Comparison of ENCODE assay signal across 27 mouse cellular contexts in the genomic region with DNA sequence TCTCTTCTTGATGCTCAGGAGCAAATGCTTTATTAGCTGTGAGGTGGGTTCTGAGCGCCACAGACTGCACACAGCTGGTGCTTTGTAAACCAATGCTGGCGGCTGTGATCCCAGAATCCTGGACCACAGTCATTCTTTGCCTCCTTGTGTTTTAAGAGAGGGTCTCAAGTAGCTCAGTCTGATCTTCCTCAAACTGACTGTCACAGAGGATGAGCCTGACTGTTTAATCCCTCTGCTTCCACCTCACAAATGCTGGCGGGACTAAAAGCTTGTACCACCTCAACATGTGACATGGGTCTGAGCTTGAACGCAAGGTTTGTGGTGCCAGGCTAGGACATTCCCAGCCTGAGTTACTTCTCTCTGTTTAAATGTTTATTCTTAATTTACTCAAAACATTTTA. TPM values are rescaled to one million over a fixed set of nuclear protein-coding genes. Genes with fewer than 3 reads are reported as not detected.
"Had no signal": no experiment of that assay in that cellular context is flagged by ENCODE, and none has a peak within 500 bp of the region (broad histone marks: within the 10 kb centered on the region; RNA-seq: fewer than 3 reads in every experiment).

No protein-coding gene starts in this region.

- H3K27me3 ChIP-seq: heart, embryonic 12.5 days; hindbrain, embryonic 12.5 days; intestine, embryonic 15.5 days; limb, embryonic 12.5 days; liver, embryonic 13.5 days had no signal

- DNase-seq: gastrocnemius, postnatal 25 days; heart, adult 2 months; heart, postnatal 10 days; heart, postnatal 4 days; kidney, adult 18-20 months; kidney, adult 8-10 months; kidney, postnatal 10 days; kidney, postnatal 4 days; liver; liver, embryonic 13.5 days had no signal

- H3K27ac ChIP-seq: heart, adult 2 months; hindbrain, embryonic 10.5 days; hindbrain, embryonic 12.5 days; hindbrain, embryonic 14.5 days; intestine, embryonic 15.5 days; layer of hippocampus, adult 2 months; left cerebral cortex, adult 2 months; limb, embryonic 10.5 days; limb, embryonic 12.5 days; liver, embryonic 13.5 days had no signal

- H3K4me3 ChIP-seq: heart, adult 2 months; heart, embryonic 12.5 days; hindbrain, embryonic 10.5 days; hindbrain, embryonic 12.5 days; intestine, embryonic 15.5 days; layer of hippocampus, adult 2 months; left cerebral cortex, adult 2 months; limb, embryonic 10.5 days; limb, embryonic 12.5 days; liver, embryonic 13.5 days had no signal

- ATAC-seq: hindbrain, embryonic 16.5 days; inflammation-experienced regulatory T-cells, adult 6 months; intestine, embryonic 15.5 days; intestine, postnatal 0 days had no signal

- H3K9ac ChIP-seq: heart, embryonic 12.5 days; hindbrain, embryonic 12.5 days; hindbrain, embryonic 14.5 days; intestine, embryonic 15.5 days; limb, embryonic 12.5 days; liver, embryonic 13.5 days had no signal

- H3K4me2 ChIP-seq: heart, embryonic 12.5 days; hindbrain, embryonic 12.5 days; hindbrain, embryonic 14.5 days; intestine, embryonic 15.5 days; limb, embryonic 12.5 days; liver, embryonic 11.5 days; liver, embryonic 13.5 days had no signal

- H3K9me3 ChIP-seq: intestine, embryonic 15.5 days; limb, embryonic 10.5 days had no signal

- H3K36me3 ChIP-seq: heart, embryonic 12.5 days; hindbrain, embryonic 10.5 days; hindbrain, embryonic 12.5 days; intestine, embryonic 15.5 days; limb, embryonic 10.5 days; limb, embryonic 12.5 days; liver, embryonic 13.5 days had no signal

- H3K4me1 ChIP-seq: heart, embryonic 12.5 days; hindbrain, embryonic 10.5 days; hindbrain, embryonic 12.5 days; intestine, embryonic 15.5 days; limb, embryonic 10.5 days; limb, embryonic 12.5 days; liver, embryonic 13.5 days had no signal

RNA-seq across cellular contexts. Expression of a gene that starts 52.4 kb away (rescaled TPM):
- total RNA-seq: gastrocnemius, postnatal 25 days; layer of hippocampus, adult 2 months; layer of hippocampus, postnatal 10 days; layer of hippocampus, postnatal 25 days; left cerebral cortex, adult 2 months; left cerebral cortex, postnatal 36 days had no signal
- polyA plus RNA-seq: heart, embryonic 14.5 days had no signal
